Mouse (Mus musculus): ENCODE data around the gene 1700025G04Rik. TPM values are rescaled to one million over a fixed set of nuclear protein-coding genes. Genes with fewer than 3 reads are reported as not detected.

The 1700025G04Rik gene
- total RNA-seq, 2 experiments from 2014 or later, result 71.8 to 76.8 TPM

DNA sequence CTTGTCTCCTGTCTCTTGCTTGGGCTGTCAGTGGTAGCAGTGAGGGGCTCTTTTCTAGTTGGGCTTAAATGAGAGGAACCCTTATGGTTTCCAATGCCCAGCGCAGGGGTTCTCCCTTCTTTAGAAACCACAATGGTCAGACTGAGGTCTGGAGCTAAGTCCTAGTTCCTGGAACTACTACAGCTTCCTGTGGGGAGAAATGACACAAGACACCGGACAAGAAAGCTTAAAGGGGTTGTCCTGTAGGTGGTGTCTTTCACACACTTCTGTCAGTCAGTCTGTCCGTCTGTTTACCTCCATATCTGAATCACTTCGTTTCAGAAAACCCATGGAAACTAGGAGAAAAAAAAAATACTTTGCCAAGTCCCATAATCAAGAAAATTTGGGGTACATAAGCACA lies 163.8 kb downstream of the 1700025G04Rik start:
- no peak for DNase-seq (ENCODE audit: extremely low spot score in 1 of 2, low spot score in 1 of 2)

DNA sequence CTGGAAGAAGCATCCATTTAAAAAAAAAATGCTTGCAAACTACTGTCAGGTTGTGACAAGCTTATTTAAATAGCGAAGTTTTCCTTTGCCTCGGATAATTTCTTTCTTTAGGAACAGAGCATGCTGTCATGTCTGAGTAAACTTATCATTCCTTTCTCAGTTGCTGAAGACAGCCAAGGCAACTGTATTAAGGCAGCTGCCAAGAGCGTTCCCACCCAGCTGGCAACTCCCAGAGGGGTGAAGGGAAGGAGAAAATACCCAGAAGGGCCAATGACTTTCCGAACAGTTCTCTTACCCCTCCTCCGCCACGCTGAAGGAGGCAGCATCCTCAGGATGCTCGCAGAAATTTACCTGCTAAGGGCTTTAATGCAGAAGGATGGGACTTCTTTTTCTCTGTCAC lies 164.2 kb downstream of the 1700025G04Rik start:
- no peak for DNase-seq (ENCODE audit: extremely low spot score in 1 of 2, low spot score in 1 of 2)

DNA sequence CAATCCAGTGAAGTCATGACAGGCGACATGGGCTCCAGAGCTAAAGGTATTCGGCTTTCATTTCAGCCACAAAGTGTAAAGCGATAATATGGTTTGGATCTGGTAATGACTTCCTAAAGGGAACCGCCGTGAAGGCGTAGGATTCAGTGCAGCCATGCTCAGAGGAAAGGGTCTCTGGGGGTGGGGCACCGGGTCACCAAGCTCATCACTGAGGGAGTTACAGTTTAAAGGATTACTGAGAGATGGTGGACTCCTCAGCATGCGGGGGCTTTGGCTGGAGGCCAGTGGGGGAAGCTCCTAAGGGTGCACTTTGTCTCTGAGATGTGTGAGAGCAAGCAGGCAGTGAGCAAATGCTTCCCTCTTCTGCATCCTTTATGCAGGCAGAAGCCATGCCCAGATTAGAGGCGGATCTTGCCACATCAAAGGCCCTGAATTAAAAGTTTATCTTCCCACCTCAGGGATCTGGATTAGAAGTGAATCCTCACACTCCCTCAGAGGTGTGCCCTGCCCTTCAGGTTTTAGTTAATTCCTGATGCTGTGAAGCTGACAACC lies 171.0 kb downstream of the 1700025G04Rik start:
- no peak for DNase-seq (ENCODE audit: extremely low spot score in 1 of 2, low spot score in 1 of 2)

DNA sequence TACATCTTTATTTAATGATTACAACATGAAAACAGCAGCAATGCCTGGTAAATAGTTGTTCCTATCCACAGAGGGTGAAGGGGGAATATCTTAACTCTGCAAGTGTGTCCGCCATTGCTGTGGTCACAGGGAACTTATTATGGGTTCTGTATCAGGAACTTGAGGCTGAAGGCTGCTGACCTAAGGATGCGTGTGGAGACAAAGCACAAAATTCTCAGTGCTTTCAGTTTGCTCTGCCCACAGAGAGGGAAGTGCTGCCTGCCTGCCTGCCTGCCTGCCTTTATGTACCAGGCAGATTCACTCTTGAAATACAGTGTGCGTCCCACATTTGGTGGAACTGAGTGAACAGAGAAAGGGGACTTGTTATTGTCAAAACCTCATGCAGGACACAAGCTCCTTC lies 172.2 kb downstream of the 1700025G04Rik start:
- no peak for DNase-seq (ENCODE audit: extremely low spot score in 1 of 2, low spot score in 1 of 2)

DNA sequence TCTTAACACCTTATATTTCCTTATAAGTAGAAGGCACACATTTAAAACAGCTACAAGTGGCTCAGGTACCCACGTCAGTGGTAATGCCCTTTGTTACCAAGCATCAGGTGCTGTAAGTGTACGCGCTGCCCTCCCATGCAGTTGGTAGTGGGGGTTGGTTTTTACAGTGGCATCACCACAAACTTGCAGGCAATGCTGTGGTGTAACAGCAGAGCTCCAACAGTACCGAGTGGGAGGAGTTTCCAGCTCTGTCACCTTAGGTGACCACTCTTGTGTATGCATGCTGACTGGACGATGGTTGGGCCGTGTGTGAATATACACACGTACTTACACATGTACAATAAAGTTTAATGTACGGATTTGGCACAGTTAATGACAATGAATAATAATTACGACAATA lies 175.4 kb downstream of the 1700025G04Rik start:
- no peak for DNase-seq (ENCODE audit: extremely low spot score in 1 of 2, low spot score in 1 of 2)

DNA sequence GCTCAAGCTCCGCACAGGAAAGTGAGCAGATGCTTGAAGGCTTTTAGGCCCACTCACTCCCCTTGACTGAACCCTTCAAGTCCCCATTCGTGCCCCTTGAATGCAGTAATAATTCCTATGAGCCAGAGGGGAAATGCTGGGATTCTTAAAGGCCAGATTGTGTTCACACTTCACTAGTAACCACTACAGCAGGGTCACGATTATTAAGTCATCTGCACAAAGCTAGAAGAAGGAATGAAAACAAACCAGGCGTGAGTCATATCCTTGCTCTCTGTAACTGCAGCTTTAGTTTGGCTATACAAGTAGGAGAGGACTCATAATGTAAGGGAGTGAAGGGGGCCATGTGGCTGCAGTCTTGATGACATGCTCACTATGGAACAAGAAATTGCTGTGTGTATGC lies 182.9 kb downstream of the 1700025G04Rik start:
- no peak for DNase-seq (ENCODE audit: extremely low spot score in 1 of 2, low spot score in 1 of 2)

DNA sequence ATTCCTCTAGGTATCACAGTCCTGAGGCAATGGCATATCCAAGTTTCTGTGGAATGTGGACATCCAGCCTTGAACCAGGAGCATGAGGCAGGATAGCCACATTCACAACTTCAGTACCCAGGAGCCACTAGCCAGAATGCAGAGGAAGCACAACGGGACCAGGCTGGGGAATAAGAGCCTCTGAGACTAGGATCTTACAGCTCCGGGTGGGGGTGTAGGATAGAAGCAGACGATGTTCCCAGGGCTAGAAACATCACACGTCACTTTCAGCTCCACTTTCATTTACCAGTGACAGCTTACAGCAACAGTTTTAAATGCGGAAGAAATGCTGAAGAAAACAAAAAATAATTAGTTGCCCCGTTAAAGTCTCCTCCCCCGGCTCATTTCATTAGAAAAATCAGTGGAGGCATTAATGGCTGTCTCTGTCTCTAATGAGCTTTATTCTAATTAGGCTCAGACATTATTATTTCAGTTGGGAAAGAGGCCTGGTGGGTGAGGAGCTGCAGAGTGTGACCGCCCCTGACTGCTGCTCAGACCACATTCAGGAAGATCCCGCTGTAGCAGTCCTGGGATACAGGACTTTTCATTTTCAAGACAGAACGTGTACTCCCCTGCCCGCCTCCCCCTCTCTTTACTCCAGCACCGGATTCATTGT lies 189.1 kb downstream of the 1700025G04Rik start:
- DNase-seq (ENCODE audit: extremely low spot score in 1 of 2, low spot score in 1 of 2), result no peak

DNA sequence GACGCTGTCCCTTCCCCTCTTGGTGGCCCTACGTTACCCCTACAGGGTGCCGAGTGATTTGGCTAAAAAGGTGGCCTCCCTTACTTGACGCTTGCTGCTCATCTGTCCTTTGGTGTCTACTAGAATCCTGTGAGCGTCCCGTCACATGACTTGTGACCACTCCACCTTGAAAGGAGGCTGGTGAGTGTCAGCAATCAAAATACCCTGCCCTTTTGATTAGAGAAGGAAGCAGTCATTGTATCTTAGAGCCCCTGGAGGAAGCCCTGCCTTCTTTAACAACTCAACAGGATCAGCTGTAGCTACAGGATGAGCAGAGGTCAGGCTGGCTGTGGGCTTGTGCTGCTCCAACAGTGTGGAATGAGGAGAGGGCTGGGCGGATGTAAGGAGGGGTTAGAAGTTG lies 190.0 kb downstream of the 1700025G04Rik start:
- no peak for DNase-seq (ENCODE audit: extremely low spot score in 1 of 2, low spot score in 1 of 2)

DNA sequence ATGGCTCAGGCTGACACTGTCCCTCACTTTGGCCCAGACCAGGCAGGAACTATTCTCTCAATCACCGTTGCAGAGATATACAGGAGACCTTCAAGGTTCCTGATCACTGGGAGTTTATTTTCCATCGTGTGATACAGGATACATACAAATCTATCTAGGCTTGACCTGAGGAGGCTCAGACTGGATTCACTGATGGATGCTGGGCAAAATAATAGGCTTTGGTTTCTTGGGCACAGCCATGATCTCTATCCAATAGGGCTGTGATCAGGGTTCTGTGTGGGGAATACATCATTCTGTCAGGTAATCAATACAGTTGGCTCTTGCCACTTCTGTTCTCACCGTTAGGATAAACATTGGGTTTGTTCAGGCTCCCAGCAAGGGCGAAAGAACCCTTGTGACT lies 194.5 kb downstream of the 1700025G04Rik start:
- DNase-seq (ENCODE audit: extremely low spot score in 1 of 2, low spot score in 1 of 2), result no peak

DNA sequence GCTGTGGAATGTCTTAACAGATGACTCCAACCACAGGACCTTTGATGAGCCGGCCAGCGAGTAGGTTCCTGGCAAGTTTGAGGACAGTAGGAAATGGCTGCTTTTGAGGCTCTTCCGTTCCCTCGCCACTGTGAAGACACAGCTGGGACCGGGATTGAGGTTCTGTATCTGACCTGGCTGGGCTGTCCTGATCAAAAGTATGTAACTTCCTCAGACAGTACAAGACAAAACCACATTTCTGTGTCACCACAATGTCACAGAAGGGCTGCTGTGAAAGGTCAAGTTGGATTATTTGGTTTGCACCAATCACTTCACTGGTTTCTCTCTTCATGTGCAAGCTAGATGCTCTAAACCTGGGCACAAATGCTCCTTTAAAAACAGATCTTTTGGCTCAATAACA lies 195.9 kb downstream of the 1700025G04Rik start:
- DNase-seq (ENCODE audit: extremely low spot score in 1 of 2, low spot score in 1 of 2), result no peak

DNA sequence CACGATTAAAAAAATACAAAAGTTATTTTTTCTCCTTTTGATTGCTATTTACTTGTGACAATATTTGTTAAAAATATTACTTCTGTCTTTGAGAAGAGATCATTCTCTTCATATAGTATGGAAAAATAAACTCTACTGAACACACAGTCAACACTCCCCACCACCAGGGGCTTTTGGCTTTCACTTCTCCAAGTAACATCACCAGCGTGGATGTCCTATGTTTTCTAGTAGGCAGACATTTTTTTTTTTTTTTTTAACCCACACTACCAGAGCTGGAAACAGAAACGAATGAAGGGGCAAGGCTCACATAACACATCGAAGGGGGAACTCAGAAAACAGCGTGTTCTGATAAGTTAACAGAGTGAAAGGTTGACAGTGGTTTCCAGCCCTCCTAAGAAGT lies 197.9 kb downstream of the 1700025G04Rik start:
- no peak for DNase-seq (ENCODE audit: extremely low spot score in 1 of 2, low spot score in 1 of 2)

DNA sequence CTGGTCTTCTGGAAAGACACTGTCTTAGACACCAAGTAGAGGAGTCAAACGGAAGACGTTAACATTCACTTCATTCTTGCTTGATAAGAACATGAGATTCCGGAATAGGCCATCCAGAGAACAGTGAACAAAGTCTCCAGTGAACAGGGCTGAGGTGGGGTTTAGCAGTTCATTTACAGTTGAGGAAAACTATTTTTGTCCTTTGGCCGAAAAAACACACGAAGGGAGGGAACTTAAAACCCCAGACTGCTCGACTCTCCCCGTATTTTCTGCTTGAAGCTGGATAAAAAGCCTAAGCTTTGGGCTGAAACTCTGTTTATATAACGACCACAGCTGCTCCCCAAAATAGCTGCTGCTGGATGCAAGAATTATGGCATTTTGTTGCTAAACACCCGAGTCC lies 198.7 kb downstream of the 1700025G04Rik start:
- DNase-seq (ENCODE audit: extremely low spot score in 1 of 2, low spot score in 1 of 2), result no peak

DNA sequence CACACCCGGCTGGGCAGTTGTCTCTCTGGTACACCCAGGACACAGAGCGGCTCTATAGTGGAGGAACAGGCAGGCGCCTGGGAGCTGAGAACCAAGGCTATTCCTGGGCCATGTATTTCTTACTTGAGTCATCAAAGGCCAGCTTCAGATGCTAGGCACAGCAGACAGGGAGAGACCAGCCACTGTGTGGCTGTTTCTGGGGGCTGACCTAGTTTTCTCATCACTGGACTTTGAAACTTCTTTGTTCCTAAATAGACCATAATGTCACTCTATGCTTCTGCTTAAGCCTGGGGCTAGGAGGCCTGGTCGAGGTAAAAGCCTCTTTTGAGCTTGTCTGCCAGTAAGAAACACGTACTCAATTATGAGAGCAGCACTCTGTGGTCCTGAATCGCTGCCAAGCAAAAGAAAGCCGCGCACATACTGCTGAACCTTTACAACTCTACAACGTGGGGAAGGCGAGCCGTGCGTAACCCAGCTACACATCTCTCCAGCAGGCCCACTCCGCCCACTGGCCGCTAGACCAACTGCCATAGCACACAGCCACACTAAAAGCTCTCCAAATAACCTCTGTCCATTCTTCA lies 199.8 kb downstream of the 1700025G04Rik start:
- peak in 1 of 2 experiments; percentile 20 for DNase-seq (ENCODE audit: extremely low spot score in 1 of 2, low spot score in 1 of 2)

DNA sequence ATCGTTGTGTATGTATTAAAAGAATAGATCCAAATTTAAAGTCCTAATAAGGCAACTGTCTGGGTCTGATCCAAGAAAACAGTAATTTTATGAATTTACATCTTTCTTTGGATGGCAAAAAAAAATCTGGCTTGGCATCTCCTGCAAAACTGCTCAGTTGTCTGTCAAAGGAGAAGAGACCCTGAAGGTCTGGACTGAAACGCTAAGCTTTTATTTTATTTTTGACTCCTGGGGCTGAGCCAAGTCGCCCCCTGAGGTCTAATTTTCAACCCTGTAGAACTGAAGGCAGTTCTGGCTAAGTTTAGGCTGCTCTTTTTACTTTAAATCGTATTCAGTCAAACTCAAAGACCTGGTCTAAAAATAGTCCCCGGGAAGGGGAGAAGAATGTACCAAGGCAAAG lies 202.3 kb downstream of the 1700025G04Rik start:
- DNase-seq (ENCODE audit: extremely low spot score in 1 of 2, low spot score in 1 of 2), result no peak

DNA sequence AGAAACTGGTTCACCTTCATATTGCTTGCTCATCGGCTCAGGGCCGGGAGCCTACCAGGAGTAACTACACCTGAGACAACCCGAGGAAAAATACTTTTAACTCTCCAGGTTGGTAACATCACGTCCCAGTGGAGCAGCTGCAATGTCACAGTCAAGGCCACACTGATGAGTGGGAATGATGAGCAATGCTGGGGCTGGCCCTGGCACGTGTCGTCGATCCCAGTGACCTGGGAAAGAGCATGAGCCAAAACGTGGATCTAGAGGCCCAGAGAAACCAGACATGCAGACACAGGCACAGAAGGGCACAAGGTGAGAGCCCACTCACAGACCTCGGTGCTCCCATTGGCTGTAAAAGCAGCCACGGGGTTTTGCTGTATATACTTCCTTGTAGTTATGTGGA lies 202.8 kb downstream of the 1700025G04Rik start:
- no peak for DNase-seq (ENCODE audit: extremely low spot score in 1 of 2, low spot score in 1 of 2)

DNA sequence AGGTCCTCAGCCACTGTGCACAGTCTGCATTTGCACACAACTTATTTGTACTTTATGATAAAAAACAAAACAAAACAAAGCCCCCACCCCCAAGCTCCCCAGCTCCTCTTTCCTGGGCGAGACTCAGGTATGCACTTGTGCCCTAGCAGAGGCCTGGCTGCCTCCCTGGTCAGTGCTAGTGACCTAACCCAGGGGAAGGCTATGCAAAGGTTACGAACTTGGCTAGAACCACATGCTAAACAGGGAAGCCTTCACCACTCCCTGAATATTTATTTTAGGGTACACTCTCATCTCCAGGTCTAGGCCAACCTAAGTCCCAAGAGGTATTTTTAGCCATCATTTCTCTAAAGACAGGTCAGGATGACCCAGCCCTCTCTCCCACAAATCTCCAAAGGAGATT lies 203.8 kb downstream of the 1700025G04Rik start:
- no peak for DNase-seq (ENCODE audit: extremely low spot score in 1 of 2, low spot score in 1 of 2)

DNA sequence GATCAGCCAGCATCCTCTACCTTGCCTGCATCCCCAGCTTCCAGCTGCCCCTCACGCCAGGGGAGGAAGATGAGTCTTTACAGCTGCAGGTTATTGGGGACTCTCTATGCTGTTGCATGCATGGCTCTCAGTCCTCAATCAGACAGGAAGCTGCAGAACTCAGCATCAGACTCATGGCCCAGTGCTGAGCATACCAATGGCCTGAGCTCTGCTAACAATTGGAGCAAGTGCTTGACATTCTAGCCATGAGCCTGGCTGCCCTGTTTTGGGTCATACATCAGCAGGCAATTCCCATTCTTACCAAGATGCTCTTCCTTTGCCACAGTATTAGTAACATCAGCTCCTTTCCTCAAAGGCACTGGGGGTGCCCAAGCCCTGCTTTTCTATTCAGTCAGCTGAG lies 208.7 kb downstream of the 1700025G04Rik start:
- no peak for DNase-seq (ENCODE audit: extremely low spot score in 1 of 2, low spot score in 1 of 2)

DNA sequence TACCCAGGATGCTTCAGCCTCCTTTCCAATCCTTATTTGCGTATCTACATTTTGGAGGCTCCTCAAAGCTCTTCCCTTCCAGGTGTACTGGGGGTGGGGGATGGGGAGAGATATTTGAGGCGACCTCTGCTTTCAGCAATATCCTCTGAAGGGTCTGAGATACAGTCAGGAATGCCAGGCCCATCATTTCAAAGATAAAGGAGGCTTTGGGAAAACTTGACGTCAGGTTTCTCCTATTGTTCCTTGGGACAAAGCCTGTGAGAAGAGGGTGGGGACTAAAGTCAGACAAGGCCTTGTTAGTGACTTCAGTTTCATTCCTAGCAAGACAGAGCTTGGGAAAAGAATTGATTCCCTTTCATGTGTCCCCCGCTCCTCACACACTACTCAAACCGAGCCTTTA lies 209.2 kb downstream of the 1700025G04Rik start:
- DNase-seq (ENCODE audit: extremely low spot score in 1 of 2, low spot score in 1 of 2), result no peak

DNA sequence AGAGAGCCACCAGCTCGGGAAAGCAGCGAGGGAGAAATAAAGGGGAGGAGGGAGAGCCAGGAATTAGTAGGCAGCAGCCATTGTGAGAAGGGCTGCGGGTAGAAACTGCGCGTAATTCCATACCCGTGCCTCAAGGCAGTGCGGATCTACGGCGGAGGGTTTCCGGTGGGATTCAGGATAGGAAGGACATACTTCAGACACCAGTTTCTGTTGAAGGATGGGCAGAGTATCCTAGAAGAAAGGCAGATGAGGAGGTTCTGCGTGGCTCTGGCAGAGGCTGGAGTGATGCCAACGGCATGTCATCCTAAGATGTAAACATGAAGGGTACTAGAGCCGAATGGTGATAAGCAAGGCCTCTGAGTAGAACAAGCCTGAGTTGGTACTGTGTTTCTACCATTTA lies 210.0 kb downstream of the 1700025G04Rik start:
- DNase-seq (ENCODE audit: extremely low spot score in 1 of 2, low spot score in 1 of 2), result no peak

DNA sequence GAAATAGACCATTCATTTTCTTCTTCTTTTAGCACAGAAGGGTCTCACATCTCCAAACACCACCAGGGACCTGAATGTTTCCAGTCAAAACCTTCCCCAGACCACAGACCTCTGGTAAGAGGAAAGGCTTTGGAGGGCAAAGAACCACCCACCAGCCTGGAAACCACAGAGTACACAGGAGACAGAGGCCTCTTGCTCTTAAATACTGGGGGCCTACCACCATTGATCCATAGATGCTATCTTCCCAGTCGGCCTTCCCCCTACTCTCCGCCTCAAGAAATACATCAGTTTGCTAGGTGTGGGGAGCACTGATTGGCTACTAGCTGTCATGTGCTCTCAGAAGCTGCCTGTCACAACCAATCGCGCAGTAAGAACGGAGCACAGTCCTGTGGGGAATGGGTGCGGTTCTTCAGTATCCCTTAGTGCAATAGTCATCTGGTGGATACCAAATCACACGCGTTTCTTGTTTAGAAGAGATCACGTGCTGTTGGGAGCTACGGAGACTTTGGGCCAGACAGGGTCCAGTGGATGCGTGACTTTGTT lies 210.5 kb downstream of the 1700025G04Rik start:
- no peak for DNase-seq (ENCODE audit: extremely low spot score in 1 of 2, low spot score in 1 of 2)

DNA sequence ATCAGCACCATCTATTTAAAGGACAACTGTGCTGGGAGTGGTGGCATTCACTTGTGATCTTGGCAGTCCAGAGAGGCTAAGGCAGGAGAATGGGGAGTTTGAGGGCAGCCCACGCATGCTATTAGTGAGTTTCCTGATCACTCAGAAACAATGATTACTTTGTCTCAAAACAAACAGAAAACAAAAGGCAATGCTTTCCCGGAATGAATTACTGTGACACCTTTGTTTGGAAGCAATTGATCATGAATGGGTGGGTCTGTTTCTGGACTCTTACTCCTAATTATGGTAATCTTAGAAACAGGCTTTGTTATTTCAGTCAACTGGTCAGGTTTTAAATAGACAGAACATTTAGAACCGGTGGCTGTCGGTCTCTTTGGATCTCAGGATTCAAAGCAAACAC lies 211.5 kb downstream of the 1700025G04Rik start:
- DNase-seq (ENCODE audit: extremely low spot score in 1 of 2, low spot score in 1 of 2), result no peak

DNA sequence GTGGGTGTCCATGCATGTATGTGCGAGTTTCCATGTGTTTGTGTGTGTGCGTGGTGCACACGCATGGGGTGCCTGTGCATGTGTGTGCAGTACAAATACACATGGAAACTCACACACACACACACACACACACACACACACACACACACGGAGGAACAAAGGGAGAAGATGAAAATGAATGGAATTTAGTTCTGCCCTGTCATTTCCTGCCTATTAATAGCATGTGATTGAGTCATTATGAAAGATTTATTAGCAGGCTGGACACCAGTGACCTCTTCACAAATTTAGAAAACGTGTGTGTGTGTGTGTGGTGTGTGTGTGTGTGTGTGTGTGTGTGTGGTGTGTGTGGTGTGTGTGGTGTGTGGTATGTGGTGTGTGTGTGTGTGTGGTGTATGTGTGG lies 217.0 kb downstream of the 1700025G04Rik start:
- no peak for DNase-seq (ENCODE audit: extremely low spot score in 1 of 2, low spot score in 1 of 2)

Measured in layer of hippocampus, postnatal 25 days (tissue).